Mouse (Mus musculus): ENCODE data around the gene Cdk5rap1. TPM values are rescaled to one million over a fixed set of nuclear protein-coding genes. Genes with fewer than 3 reads are reported as not detected.

Gene Cdk5rap1
- total and polyA plus RNA-seq, 3 experiments = 25.8 to 43.5 (median 32.0) TPM

GRCm38 (mm10) chr2:154398267-154398666, 25.5 kb upstream of the Cdk5rap1 start:
- Histone ChIP-seq H3K36me3 (replicated peaks in 1 of 2; ENCODE audit: control insufficient read depth in 1 of 2, insufficient read depth in 1 of 2, low read length in 1 of 2) (no peaks in the 10 kb centered on the region), H3K27me3 (replicated peaks) (no peaks in the 10 kb centered on the region), H3K4me2 (ENCODE audit: insufficient read depth, low read depth, poor library complexity, severe bottlenecking) (no peak overlapping the region), H3K79me2 (replicated peaks; ENCODE audit: control insufficient read depth, extremely low read depth, insufficient read depth, poor library complexity, severe bottlenecking) (no peaks in the 10 kb centered on the region), H3K4me1 (ENCODE audit: control insufficient read depth in 1 of 2, insufficient read depth in 2 of 2) (no peaks in the 10 kb centered on the region), H3K9me3 (replicated peaks; ENCODE audit: low read length) (no peaks in the 10 kb centered on the region), H3K9ac (ENCODE audit: insufficient read depth, low read depth) (no peak overlapping the region), H3K4me3 (replicated peaks in 1 of 3; ENCODE audit: low read depth in 2 of 3, low read length in 2 of 3, poor library complexity in 1 of 3) (no peak overlapping the region), H3K27ac (ENCODE audit: insufficient read depth, low read depth) (no peak overlapping the region)
- in situ Hi-C loops (cut with MboI; ENCODE audit: low pct_ligation_motif_present, low pct_unique_long_range_greater_than_20kb, low sequenced_read_pairs) (no loop called here), dilution Hi-C loops (cut with MboI; ENCODE audit: extremely low pct_ligation_motif_present, extremely low pct_unique_long_range_greater_than_20kb, low sequenced_read_pairs) (no loop called here)
- TF ChIP-seq CHD1 (IDR thresholded peaks at IDR 0.05; ENCODE audit: low read depth, low read length) = no peak
- no peak for TF ChIP-seq ZKSCAN1 (IDR thresholded peaks at IDR 0.05; ENCODE audit: borderline replicate concordance, low read depth, low read length)
- TF ChIP-seq ZC3H11A (IDR thresholded peaks at IDR 0.05; ENCODE audit: low read depth, low read length) = no peak
- no peak for TF ChIP-seq TCF12 (IDR thresholded peaks at IDR 0.05; ENCODE audit: low read depth, low read length)
- no peak for TF ChIP-seq POLR2A (IDR thresholded peaks at IDR 0.05; ENCODE audit: low read depth, low read length)
- TF ChIP-seq CHD2 (IDR thresholded peaks at IDR 0.05; ENCODE audit: low read length) = no peak
- TF ChIP-seq RCOR1 (conservative IDR thresholded peaks at IDR 0.05; ENCODE audit: low read depth, low read length) = no peak
- no peak for TF ChIP-seq MAZ (IDR thresholded peaks at IDR 0.05; ENCODE audit: low read depth, low read length)
- TF ChIP-seq EP300 (IDR thresholded peaks at IDR 0.05; ENCODE audit: low read length) = no peak
- no peak for TF ChIP-seq IRF4 (IDR thresholded peaks at IDR 0.05; ENCODE audit: low read depth, low read length)
- no peak for TF ChIP-seq HCFC1 (IDR thresholded peaks at IDR 0.05; ENCODE audit: low read depth, low read length)
- no peak for TF ChIP-seq MEF2A (IDR thresholded peaks at IDR 0.05; ENCODE audit: borderline replicate concordance, low read depth, low read length)
- TF ChIP-seq MAFK (IDR thresholded peaks at IDR 0.05; ENCODE audit: insufficient replicate concordance, low read length) = no peak
- TF ChIP-seq POLR2AphosphoS2 (IDR thresholded peaks at IDR 0.05; ENCODE audit: low read depth, low read length) = no peak
- no peak for TF ChIP-seq MXI1 (IDR thresholded peaks at IDR 0.05; ENCODE audit: low read depth, low read length)
- TF ChIP-seq NELFE (IDR thresholded peaks at IDR 0.05; ENCODE audit: low read depth, low read length) = no peak
- DNase-seq (ENCODE audit: extremely low read depth) = no peak

GRCm38 (mm10) chr2:154396529-154396928, 23.7 kb upstream of the Cdk5rap1 start:
- in situ Hi-C loops (cut with MboI; ENCODE audit: low pct_ligation_motif_present, low pct_unique_long_range_greater_than_20kb, low sequenced_read_pairs) = no loop called here
- Histone ChIP-seq H3K9me3 (replicated peaks; ENCODE audit: low read length) (no peaks in the 10 kb centered on the region), H3K27me3 (replicated peaks) (no peaks in the 10 kb centered on the region), H3K4me2 (ENCODE audit: insufficient read depth, low read depth, poor library complexity, severe bottlenecking) (no peak overlapping the region), H3K4me1 (ENCODE audit: control insufficient read depth in 1 of 2, insufficient read depth in 2 of 2) (no peaks in the 10 kb centered on the region), H3K9ac (ENCODE audit: insufficient read depth, low read depth) (no peak overlapping the region), H3K79me2 (replicated peaks; ENCODE audit: control insufficient read depth, extremely low read depth, insufficient read depth, poor library complexity, severe bottlenecking) (no peaks in the 10 kb centered on the region), H3K27ac (ENCODE audit: insufficient read depth, low read depth) (no peak overlapping the region), H3K36me3 (replicated peaks in 1 of 2; ENCODE audit: control insufficient read depth in 1 of 2, insufficient read depth in 1 of 2, low read length in 1 of 2) (no peaks in the 10 kb centered on the region), H3K4me3 (replicated peaks in 1 of 3; ENCODE audit: low read depth in 2 of 3, low read length in 2 of 3, poor library complexity in 1 of 3) (no peak overlapping the region)
- dilution Hi-C loops (cut with MboI; ENCODE audit: extremely low pct_ligation_motif_present, extremely low pct_unique_long_range_greater_than_20kb, low sequenced_read_pairs) = no loop called here
- DNase-seq (ENCODE audit: extremely low read depth) = no peak
- TF ChIP-seq RCOR1 (conservative IDR thresholded peaks at IDR 0.05; ENCODE audit: low read depth, low read length) = no peak
- no peak for TF ChIP-seq CHD2 (IDR thresholded peaks at IDR 0.05; ENCODE audit: low read length)
